Mouse (Mus musculus): ENCODE data around the gene Thoc7. TPM values are rescaled to one million over a fixed set of nuclear protein-coding genes. Genes with fewer than 3 reads are reported as not detected.
A peak's percentile ranks its signal among the peaks of the same experiment; 100 is the strongest.

The Thoc7 gene
- polyA plus RNA-seq, 1 experiment from 2014 or later = 150 TPM

GRCm38 (mm10) chr14:13910148-13910547, 51.5 kb downstream of the Thoc7 start:
- Histone ChIP-seq H3K4me1 (replicated peaks; ENCODE audit: control insufficient read depth, insufficient read depth, low read length) (no peaks in the 10 kb centered on the region), H3K4me3 (replicated peaks; ENCODE audit: low read length) (no peak overlapping the region), H3K4me2 (ENCODE audit: low read length) (no peak overlapping the region), H3K27ac (ENCODE audit: low read length) (no peak overlapping the region), H3K9ac (replicated peaks; ENCODE audit: low read depth, low read length) (no peak overlapping the region), H3K36me3 (ENCODE audit: control insufficient read depth, insufficient read depth) (no peaks in the 10 kb centered on the region), H3K9me3 (ENCODE audit: control insufficient read depth, low read length) (no peaks in the 10 kb centered on the region), H3K27me3 (replicated peaks; ENCODE audit: control insufficient read depth, insufficient read depth, low read length) (no peaks in the 10 kb centered on the region)
- 98% methylated on average over 2 of the region's 2 CpGs for WGBS
- no peak for ATAC-seq

GRCm38 (mm10) chr14:13907145-13907544, 54.5 kb downstream of the Thoc7 start:
- Histone ChIP-seq H3K4me1 (replicated peaks; ENCODE audit: control insufficient read depth, insufficient read depth, low read length) (no peaks in the 10 kb centered on the region), H3K36me3 (ENCODE audit: control insufficient read depth, insufficient read depth) (no peaks in the 10 kb centered on the region), H3K9ac (replicated peaks; ENCODE audit: low read depth, low read length) (no peak overlapping the region), H3K9me3 (ENCODE audit: control insufficient read depth, low read length) (no peaks in the 10 kb centered on the region), H3K4me3 (replicated peaks; ENCODE audit: low read length) (no peak overlapping the region), H3K27me3 (replicated peaks; ENCODE audit: control insufficient read depth, insufficient read depth, low read length) (no peaks in the 10 kb centered on the region), H3K27ac (ENCODE audit: low read length) (no peak overlapping the region), H3K4me2 (ENCODE audit: low read length) (no peak overlapping the region)
- no peak for ATAC-seq
- WGBS = 88% methylated on average over 7 of the region's 7 CpGs

GRCm38 (mm10) chr14:13906461-13906860, 55.2 kb downstream of the Thoc7 start:
- Histone ChIP-seq H3K4me2 (ENCODE audit: low read length) (no peak overlapping the region), H3K4me3 (replicated peaks; ENCODE audit: low read length) (no peak overlapping the region), H3K27ac (ENCODE audit: low read length) (no peak overlapping the region), H3K27me3 (replicated peaks; ENCODE audit: control insufficient read depth, insufficient read depth, low read length) (no peaks in the 10 kb centered on the region), H3K9me3 (ENCODE audit: control insufficient read depth, low read length) (no peaks in the 10 kb centered on the region), H3K36me3 (ENCODE audit: control insufficient read depth, insufficient read depth) (no peaks in the 10 kb centered on the region), H3K9ac (replicated peaks; ENCODE audit: low read depth, low read length) (no peak overlapping the region), H3K4me1 (replicated peaks; ENCODE audit: control insufficient read depth, insufficient read depth, low read length) (peaks cover 2% of the 10 kb centered on the region; the same call in 1 of the 2 replicates)
- 82% methylated on average over 1 of the region's 1 CpGs for WGBS
- no peak for ATAC-seq

- under 1% methylated on average over 22 of the region's 22 CpGs for WGBS
- Histone ChIP-seq H3K4me1 (replicated peaks; ENCODE audit: control insufficient read depth, insufficient read depth, low read length) (peaks cover 5% of the 10 kb centered on the region; the same call in 1 of the 2 replicates), H3K9me3 (ENCODE audit: control insufficient read depth, low read length) (no peaks in the 10 kb centered on the region), H3K27me3 (replicated peaks; ENCODE audit: control insufficient read depth, insufficient read depth, low read length) (no peaks in the 10 kb centered on the region), H3K4me2 (ENCODE audit: low read length) (peak overlapping the region; percentile 99), H3K9ac (replicated peaks; ENCODE audit: low read depth, low read length) (peak overlapping the region; percentile 75), H3K36me3 (ENCODE audit: control insufficient read depth, insufficient read depth) (no peaks in the 10 kb centered on the region), H3K4me3 (replicated peaks; ENCODE audit: low read length) (peak overlapping the region; percentile 61), H3K27ac (ENCODE audit: low read length) (no peak overlapping the region)
- ATAC-seq = peak; percentile 94
These were observed 60.0 kb downstream of the Thoc7 start for GRCm38 (mm10) chr14:13901611-13902067.

Other genes with a start within 250 kb of the Thoc7 start
- gene Gm281, start 47.4 kb downstream of the Thoc7 start, polyA plus RNA-seq (2015; fragmentation: Nextera tagmentation; extraction: Ambion mirVana) = 0.14 TPM in 1 of 2 replicates, not detected in the other
- 4.0 and 4.9 TPM in 2 replicates for gene Atxn7, start 412 bp downstream of the Thoc7 start, polyA plus RNA-seq (2015; fragmentation: Nextera tagmentation; extraction: Ambion mirVana)
- gene Psmd6, start 159.1 kb upstream of the Thoc7 start, polyA plus RNA-seq (2015; fragmentation: Nextera tagmentation; extraction: Ambion mirVana) = 275 and 281 TPM in 2 replicates
- gene Olfr720, start 225.0 kb upstream of the Thoc7 start, polyA plus RNA-seq (2015; fragmentation: Nextera tagmentation; extraction: Ambion mirVana) = not detected in 2 replicates

All from forebrain, embryonic 16.5 days (tissue).